Mouse (Mus musculus) right cerebral cortex, postnatal 14 days (tissue): ENCODE measurements around the gene Mertk.

ENCODE experiments used
- DNase-seq: peaks from one replicate; pipeline ENCODE4 v3.0.0; 2022

Mertk gene

GRCm38 (mm10) chr2:128726067-128726466 is 27.3 kb downstream of the Mertk start:
- no peak for DNase-seq

GRCm38 (mm10) chr2:128726626-128727025 is 27.9 kb downstream of the Mertk start:
- DNase-seq: no peak

- DNase-seq: no peak
Observed at GRCm38 (mm10) chr2:128727552-128727951, 28.8 kb downstream of the Mertk start.

GRCm38 (mm10) chr2:128728066-128728465 is 29.3 kb downstream of the Mertk start:
- no peak for DNase-seq

DNA sequence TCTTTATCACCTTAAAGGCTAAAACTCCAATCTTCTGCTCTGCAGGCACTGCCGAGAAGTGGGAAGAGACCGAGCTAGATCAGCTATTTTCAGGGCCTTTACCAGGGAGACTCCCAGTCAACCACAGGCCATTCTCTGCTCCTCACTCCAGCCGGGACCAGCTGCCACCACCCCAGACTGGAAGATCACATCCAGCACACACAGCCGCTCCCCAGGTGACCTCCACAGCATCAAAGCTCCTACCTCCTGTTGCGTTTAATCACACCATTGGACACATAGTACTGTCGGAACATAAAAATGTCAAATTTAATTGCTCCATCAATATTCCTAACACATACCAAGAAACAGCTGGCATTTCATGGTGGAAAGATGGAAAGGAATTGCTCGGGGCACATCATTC is 30.4 kb downstream of the Mertk start:
- no peak for DNase-seq

DNA sequence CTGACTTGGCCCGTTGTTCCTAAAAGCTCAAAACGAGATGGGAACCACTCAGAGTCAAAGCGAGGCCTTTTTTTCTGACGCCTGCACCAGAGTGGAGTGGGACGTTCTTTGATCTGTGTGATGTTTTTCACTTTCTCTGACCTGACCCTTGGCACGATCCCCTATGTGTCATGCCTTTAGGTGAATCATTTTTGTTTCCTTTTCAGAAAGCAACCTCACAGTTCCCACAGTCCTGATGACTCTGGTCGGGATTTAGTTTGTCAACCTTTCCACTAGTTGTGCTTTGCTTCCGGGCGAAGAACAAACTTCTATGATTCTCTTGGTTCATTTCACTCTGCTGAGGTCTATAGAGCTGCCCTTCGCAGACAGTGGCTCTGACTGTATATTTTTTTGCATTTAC is 32.8 kb downstream of the Mertk start:
- no peak for DNase-seq

GRCm38 (mm10) chr2:128731951-128732350 is 33.2 kb downstream of the Mertk start:
- no peak for DNase-seq

- DNase-seq: no peak
Observed at GRCm38 (mm10) chr2:128735089-128735488, 36.3 kb downstream of the Mertk start.

GRCm38 (mm10) chr2:128737051-128737450 is 38.3 kb downstream of the Mertk start:
- DNase-seq: no peak

DNA sequence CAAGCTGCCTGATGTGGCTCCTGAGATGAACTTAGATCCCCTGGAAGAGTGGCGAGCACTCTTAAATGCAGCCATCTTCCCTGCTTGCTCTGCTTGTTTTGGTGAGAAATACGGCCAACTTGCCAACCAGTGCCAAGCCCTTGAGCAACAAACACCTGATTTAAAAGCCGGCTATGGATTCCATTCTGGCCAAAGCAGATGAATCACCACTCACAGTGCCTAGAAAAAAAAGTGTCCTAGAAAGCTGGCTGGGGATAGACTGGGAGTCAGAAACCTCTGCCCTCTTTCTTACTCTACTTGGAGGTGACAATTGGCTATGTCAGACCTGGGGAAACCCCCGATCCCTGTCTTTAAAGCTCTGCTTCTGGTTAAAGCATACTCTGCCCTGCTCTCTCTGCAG is 39.0 kb downstream of the Mertk start:
- no peak for DNase-seq

DNA sequence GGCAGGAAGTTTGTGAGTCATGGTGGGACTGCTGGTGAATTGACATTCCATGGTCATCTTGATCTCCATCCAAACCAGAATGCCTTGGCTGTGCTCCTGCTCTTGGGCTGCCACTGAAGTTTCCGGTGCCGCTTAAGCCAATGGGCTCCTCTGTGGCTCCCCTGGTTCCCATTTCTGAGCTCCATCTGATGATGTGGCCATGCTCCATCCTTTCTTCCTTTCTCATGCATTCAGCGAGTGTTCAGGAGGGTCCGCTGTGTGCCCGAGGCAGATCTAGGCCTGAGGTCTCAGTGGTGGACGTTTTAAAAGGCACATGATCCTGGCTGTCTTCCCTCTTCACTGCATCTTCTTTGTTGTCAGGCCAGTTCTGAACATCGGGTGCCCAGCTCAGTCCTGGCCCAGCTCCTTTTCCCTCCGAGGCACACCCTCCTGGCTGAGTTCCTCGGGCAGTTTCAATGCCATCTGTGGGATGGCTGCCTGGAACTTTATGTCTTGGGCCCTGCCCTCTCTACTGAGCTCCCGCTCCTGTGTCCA is 40.0 kb downstream of the Mertk start:
- DNase-seq: peak; percentile 19

- no peak for DNase-seq
Observed at GRCm38 (mm10) chr2:128745879-128746620, 47.3 kb downstream of the Mertk start.

GRCm38 (mm10) chr2:128746621-128747151 is 47.9 kb downstream of the Mertk start:
- DNase-seq: no peak

- no peak for DNase-seq
Observed at GRCm38 (mm10) chr2:128747433-128748028, 48.8 kb downstream of the Mertk start.

DNA sequence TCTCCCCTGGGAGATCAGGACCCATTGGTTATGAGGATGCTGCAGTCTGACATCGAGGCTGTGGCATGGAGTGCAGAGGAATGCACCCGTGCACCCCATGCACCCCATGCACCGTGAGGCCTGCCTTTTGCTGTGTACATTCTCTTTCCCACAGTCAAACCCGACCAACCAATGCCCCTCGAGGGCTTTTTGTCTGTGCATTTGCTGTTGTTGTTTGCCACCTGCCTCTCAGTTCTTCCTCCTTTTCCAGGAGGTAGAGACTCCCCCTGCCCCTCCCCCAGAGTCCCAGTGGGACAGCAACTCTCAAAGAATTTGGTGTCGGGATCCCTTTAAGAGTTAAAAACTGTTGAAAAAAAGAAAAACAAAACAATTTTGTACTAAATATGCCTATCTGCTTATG is 49.4 kb downstream of the Mertk start:
- no peak for DNase-seq

DNA sequence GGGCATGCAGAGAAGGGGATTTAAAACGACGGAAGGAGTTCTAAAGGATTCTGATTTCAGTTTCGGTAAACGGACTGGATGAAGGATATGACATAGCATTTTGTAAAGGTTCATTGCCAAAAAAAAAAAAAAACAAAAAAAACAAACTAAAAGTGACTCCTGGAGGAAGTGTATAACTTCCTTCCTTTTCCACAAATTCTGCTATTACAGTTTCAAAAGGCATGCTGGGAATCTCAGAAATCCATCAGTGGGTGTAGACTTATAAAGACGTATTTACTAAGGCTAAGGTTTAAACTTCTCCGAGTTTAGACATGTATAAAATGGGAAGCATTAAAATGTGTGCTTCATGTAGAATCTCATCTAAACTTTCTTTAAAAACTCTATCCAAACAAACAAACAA is 52.3 kb downstream of the Mertk start:
- no peak for DNase-seq

- no peak for DNase-seq
Observed at GRCm38 (mm10) chr2:128753295-128753873, 54.6 kb downstream of the Mertk start.

- DNase-seq: no peak
Observed at GRCm38 (mm10) chr2:128755149-128755691, 56.5 kb downstream of the Mertk start.

DNA sequence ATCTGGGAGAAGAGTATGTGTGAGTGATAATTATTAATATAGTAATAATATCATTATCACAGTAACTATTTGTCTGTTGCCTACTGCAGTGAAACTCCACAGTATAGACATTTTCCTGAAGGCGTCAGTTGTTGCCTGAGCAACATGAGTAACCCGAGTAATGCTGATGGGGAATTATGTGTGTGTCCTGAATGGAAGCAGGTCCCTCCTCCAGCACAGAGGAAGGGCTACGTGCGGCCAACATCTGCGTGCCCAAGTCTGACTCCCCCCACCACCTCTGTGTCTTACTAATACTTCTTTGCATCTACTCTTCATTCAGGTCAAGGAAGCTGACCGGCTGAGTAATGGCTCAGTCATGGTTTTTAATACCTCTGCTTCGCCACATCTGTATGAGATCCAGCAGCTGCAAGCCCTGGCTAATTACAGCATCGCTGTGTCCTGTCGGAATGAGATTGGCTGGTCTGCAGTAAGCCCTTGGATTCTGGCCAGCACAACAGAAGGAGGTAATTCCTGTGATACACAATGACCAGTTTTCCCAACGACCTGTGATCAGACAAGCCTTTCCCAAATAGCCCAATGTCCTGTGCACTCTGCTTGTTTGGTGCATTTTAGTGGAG is 60.1 kb downstream of the Mertk start:
- DNase-seq: no peak

GRCm38 (mm10) chr2:128762008-128762407 is 63.3 kb downstream of the Mertk start:
- no peak for DNase-seq

GRCm38 (mm10) chr2:128765787-128766186 is 67.0 kb downstream of the Mertk start:
- no peak for DNase-seq

DNA sequence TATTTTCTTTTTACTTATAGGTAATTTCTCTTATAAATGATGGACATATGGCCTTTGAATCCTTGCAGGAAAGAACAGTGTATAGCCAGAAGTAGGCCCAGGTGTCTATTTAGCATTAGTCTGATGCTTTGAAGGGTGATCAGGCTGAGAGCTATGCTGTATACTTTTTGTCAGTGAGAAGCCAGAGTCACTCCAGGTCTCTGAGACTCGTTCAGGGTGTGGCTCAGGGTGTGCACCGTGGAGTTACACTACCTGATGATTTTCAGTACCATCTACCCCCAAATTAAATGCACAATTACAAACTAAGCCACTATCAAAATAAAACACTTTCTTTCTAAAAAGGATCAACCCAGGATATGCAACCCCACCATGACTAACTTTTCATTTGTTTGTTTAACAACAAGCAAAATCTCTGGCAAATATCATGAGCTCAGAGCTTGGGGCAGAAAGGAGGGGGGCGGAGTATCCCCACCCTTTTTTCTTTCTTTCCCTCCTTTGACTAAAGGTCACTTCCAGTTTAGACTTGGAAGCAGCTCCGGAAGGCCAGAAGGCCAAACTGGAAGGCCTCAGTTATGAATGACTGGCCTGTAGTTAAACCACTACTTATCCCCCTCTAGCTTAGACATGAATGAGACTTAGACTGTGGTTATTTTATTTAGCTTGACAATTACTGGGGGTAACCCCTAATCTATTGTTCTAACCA is 69.9 kb downstream of the Mertk start:
- DNase-seq: no peak
